Mouse (Mus musculus) urinary bladder, postnatal 14 days (tissue): ENCODE data around the gene Gpr89.
A peak's percentile ranks its signal among the peaks of the same experiment; 100 is the strongest.

Source experiments
- DNase-seq: peaks from one replicate; pipeline ENCODE4 v3.0.0; 2021; ENCODE audit warnings: low spot score

The Gpr89 gene

DNA sequence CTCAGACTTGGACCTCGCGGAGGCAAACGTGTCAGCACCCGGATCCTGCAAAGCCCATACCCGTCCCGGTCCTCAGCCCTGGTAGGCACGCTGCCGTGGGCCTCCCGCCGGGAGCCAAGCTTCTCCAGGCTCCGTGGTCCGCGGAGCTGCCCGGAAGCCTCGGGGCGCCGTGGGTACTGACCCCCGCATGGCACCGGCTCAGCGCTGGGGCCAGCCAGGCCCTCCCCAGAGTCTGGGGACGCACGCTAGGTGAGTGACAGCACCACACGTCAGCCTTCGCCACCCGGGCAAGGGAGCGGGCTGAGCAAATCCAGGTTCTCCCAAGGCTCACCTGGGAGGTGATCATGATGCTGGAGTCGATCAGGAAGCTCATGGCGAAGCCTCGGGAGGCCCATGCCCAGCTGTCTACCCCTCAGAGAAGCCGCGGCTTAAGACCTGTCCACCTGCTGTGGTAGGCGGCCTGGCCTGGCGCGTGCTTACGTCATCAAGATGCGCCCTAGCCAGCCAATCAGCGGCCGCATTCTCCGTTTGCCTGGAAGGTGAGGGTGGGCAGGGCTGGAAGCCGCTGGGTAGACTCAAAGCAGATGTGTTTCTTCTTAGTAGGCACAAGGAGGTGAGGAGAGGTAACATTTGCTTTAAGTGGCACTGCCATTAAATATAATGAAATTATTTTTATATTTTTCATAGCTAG, at the start of gene Gpr89:
Gene Gpr89 (minus strand): TSS at position 496 of the 691 bp plus-strand sequence.
- DNase-seq, result peak; percentile 93

- no peak for DNase-seq
Observed at GRCm38 (mm10) chr3:96953489-96954233, 48.5 kb upstream of the Gpr89 start.

GRCm38 (mm10) chr3:96942706-96943105, 37.6 kb upstream of the Gpr89 start:
- no peak for DNase-seq

- peak; percentile 88 for DNase-seq
Observed at GRCm38 (mm10) chr3:96938738-96939137, 33.6 kb upstream of the Gpr89 start.

DNA sequence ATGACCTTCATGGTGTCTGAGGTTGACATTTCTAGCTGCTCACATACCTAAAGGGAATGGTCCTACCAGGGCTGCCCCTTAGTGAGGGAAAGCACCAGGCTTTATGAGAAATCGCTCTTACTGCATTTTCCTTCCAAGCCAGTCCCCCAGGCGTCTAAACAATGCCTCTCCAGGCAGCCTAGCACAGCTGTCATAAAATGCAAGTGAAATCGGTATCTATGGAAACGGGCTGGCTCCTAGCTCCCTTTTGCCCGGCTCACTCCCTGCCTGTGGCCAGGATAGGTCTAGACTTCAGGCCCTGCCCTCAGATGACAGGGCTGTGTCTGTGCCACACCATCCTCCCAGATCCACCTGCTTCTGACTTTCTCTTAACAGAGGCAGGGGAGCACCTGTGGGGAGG, 32.5 kb upstream of the Gpr89 start:
- no peak for DNase-seq

DNA sequence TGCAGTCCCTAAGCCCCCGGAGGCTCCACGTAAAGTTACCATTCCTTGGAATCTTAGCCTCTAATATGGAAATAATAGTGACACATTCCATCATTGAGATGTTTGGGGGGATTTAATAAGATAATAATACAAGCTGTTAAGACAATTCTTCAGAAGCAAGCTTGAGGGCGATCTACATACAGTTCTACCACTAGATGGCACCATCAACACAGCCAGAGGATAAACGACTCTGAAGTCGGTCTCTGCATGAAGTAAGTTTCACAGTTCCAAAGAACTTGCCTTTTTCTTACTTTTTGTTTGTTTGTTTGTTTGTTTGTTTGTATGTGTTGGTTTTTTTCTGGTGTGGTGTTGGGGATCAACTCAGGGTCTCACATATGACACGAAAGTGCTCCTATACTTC, 31.1 kb upstream of the Gpr89 start:
- no peak for DNase-seq

GRCm38 (mm10) chr3:96931261-96931681, 26.1 kb upstream of the Gpr89 start:
- no peak for DNase-seq

- DNase-seq, result no peak
Observed at GRCm38 (mm10) chr3:96925920-96926319, 20.8 kb upstream of the Gpr89 start, which contains the start of gene Gja8. Gene Gja8 (minus strand): TSS chr3:96926020.

GRCm38 (mm10) chr3:96924631-96925030, 19.5 kb upstream of the Gpr89 start:
- no peak for DNase-seq

DNA sequence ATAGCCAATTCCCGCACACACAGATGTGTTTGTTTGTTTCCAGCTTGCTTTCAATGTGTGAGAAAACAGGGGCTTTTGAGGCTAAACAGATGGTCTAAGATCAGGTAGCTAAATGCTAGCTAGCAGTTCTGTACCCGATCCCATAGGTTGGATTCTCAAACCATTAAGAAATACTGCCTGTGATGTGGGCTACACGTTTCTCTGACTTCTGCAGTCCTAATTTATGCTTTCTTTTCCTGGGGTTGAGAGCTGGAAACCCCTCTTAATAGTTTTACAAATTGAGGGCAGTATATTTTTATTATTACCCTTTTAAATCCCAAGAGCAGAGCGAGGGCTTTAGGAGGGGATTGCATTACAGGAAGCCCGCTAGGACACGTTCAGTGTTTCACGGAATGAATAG, 15.8 kb upstream of the Gpr89 start:
- no peak for DNase-seq

- no peak for DNase-seq
Observed at GRCm38 (mm10) chr3:96905592-96905991, 446 bp upstream of the Gpr89 start.

- no peak for DNase-seq
Observed at GRCm38 (mm10) chr3:96904393-96904792, 753 bp downstream of the Gpr89 start, which contains the start of gene Gja5. Gene Gja5 (plus strand): TSS chr3:96904693.

GRCm38 (mm10) chr3:96902336-96902999, 2.7 kb downstream of the Gpr89 start:
- DNase-seq, result no peak

DNA sequence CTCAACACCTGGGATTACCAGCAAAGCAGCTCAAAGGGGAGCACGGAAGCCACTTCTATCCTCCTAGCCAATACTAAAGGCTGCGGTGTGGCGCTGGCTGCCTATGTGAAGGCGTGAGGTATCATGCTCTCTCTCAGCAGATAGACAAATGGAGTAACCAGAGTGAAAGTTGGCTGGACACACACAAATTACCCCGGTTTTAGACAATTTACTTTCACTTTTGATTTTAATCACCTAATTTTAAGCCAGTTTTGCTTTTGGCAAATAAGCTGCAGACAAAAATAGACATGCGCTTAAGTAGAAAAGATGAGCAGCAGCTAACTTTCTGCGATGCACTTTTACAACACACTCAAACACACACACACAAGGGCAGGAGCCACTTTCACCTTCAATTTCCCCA, 21.5 kb downstream of the Gpr89 start:
- no peak for DNase-seq

DNA sequence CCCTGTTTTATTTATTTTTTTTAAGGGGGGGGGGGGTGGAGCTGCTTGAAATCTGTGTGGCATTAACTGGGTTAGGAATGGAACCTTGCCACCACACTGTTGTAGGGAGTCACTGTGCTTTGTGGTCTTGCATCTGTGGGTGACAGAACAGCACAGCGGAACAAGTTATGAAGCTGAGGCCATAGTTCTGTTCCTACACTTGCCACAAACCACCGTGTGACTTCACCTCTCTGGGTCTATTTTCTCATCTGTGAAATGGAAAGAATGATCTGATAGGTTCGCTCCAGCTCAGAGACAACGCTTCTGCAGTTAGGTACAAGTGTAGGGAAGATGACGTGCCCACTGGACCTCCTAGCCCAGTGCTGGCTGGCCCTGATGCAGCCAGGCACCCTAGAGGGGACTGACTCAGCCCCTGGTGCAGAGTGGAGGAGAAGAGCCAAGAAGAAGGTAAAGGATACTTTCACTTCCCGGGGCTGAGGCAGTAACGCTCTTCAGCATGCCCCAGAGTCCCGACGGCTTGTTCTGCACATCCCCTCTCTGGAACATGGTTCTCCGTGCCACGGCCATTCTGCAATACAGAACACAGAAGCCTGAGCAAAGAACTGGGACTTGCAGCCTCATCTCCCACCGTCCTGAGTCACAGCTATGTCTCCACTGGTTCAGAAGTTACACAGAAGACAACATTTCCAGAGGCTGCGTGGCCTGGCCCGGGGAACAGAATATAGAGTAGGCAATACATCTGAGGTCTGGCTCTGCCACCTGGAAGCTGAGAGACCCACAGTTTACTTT, 22.9 kb downstream of the Gpr89 start:
- no peak for DNase-seq

DNA sequence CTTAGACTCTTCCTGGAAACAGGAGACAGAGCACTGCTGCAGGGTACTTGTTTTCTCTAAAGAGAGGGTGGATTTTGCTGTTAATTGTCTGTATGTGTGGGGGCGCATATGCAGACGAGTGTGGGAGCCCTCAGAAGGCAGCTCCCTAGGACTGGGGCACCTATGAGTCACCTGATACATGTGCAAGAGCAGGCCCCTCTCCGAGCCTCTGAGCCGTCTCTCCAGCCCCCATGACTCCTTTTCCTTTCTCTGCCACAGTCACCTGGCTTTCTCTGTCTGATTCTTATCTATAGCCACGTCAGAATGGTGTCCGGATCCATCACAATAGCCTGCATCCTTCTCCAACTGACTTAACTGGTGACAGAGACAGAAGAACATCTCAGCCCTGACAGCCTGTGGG, 23.6 kb downstream of the Gpr89 start:
- DNase-seq, result no peak

- DNase-seq, result no peak
Observed at GRCm38 (mm10) chr3:96880385-96880784, 24.8 kb downstream of the Gpr89 start.

DNA sequence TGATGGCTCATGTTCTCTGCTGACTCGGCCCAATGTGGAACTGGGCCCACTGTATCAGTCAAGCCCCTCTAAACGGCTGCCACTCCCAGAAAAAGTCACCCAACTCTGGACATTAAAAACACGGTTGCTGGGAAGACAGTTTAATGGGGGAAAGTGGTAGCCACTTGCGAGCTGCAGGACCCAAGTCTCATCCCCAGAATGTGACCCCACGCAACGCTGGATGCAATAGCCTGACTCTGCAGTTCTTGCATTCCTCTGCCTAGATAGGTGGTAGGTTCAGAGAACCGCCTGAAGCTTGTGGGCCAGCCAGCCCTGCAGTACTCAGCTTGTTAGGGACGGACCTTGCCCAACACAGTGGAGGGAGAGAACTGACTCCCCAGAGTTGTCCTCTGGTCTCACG, 25.6 kb downstream of the Gpr89 start:
- DNase-seq, result no peak

- no peak for DNase-seq
Observed at GRCm38 (mm10) chr3:96874808-96875571, 30.2 kb downstream of the Gpr89 start.

DNA sequence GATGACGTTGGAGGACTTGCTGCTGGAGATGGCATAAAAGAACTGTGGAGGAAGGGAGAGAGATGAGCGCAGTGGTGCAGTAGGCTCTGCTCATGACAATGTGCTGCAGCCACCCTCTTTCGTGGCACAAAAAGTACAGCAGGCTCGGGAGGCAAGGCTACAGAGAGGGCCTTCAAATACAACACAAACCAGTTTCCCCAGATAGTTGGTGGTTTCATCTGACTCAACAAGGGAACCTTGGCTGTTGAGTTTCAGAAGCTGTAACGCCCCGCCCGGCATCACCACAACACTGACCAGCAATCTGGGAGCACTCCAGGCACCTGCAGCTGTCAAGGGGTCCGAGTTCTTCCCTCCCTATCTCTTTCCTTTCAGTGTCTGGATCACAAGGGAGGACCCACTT, 32.6 kb downstream of the Gpr89 start:
- no peak for DNase-seq

GRCm38 (mm10) chr3:96871070-96871469, 34.1 kb downstream of the Gpr89 start:
- no peak for DNase-seq
